Mouse (Mus musculus) megakaryocyte, embryonic 14.5 days (primary cell): ENCODE measurements around the gene Zbtb16.

Experiments used
- FLI1 ChIP-seq: IDR thresholded peaks from 2 replicates; pipeline ENCODE4 v1.6.1; 2012; ENCODE audit warnings: low read length, inconsistent platforms, mixed read lengths
- GATA1 ChIP-seq: IDR thresholded peaks from 3 replicates; pipeline ENCODE4 v1.6.1; 2012; ENCODE audit warnings: mixed read lengths, low read length, inconsistent platforms, borderline replicate concordance

DNA sequence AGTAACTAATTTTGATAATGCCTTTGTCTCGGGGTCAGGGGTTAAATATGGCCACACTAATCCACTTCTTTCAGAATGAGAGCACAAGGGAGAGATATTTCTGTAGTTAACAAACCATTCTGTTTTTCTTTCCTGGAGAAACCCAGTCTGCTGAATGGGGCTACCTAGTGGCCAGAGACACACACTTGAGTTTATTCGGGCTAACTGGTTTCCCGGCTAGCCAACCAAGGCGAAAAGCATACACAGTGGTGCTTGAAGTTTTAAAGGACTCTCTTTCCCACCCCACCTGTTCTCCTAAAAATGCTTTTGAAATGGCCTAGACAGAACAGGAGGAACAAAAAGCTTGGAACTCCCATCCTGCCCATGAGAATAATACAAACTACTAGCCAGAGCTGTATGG lies 140.2 kb downstream of the Zbtb16 start:
- no peak for TF ChIP-seq GATA1
- no peak for TF ChIP-seq FLI1
